Mouse (Mus musculus): Measurements from ENCODE around the gene Ccdc126.
"Not testable (repeated sequence)": the region's sequence is repeated elsewhere in the genome, so short reads cannot be mapped to it uniquely, and the experiment has no call there.

Ccdc126 gene

DNA sequence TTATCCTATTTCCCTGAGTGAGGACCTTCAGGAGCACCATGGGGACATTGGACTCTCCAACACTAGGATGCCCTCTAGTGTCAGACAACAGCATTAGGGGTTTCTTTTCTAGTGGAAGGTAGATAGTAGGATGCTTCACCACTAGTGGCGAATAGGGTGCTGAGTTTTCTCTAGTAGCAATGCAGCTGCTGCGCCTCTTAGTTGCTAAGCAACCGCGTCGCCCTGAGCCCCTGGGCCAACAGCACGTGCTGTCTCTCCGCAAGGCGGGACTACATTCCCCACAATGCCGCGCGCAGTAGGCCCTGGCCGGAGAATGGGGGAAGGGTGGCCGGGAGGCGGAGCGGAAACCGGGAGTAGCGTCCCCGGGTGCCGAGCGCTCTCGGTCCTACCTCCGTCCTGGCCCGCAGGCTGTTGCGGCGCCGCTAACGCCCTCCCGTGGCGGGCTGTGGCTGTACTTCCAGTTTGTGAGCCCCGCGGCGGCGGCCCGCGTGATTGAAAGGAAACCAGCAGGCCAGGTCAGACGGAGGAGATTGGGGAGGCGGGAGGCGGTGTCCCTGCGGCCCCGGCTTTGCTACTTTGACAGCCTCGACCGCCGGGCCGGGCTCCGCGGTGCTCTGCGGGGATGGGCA is at the start of gene Ccdc126:
Gene Ccdc126 (plus strand): TSS at position 309 of the 629 bp plus-strand sequence.
- DNase-seq (ENCODE audit: extremely low spot score, low spot score) = peak; percentile 98

DNA sequence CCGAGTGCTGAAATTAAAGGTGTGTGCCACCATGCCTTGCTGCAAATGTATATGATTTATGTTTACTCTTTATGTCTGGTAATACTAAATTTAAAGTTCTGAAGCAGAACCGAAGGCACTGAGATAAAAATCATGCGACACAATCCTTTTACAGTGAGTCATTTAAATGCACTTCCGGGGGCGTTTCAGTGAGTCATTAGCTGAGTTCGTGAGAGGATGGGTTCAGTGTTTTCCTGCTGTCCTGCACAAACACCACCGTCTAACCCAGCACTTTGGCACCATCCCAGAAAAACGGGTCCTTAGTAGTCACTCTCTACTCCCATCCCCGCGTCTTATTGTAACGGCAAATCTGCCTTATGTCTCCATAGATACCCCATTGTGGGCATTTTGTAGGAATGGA is 49.2 kb upstream of the Ccdc126 start:
- DNase-seq (ENCODE audit: extremely low spot score, low spot score) = no peak

DNA sequence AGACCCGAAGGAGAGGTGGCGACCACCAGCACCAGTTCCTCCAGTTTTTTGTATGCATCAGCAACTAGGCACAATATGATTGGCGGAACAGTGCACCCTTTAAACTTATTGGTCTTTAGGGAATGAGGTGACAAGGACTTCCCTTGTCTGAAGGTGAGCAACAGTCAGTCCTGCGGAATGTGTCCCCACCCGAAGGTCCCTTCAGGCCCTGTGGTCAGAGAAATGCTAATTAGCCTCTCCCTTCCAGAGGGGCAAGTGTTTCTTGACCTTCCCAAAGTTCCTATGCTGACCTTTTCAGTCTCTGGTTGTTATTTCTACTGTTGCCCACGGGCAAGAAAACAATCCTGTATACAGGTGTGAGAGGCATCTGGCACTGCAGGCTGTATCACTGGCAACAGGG is 47.3 kb upstream of the Ccdc126 start:
- DNase-seq (ENCODE audit: extremely low spot score, low spot score) = no peak

DNA sequence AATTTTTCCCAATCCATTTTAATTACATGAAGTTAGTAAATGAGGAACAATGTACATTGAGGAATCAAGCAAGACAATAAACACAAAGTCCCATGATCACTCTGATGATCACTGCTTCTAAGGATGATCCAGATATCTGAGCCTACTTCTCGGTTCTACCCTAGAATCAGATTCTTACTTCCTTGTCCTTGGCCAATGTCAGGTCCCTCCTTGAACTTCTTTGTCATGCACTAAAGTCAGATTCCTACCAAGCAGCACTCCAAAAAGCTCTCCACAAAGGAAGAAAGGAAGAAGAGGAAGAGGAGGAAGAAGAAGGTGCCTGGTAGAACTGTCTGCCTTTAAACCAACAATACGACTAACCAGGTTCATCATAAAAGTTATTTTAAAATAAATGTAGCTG is 46.2 kb upstream of the Ccdc126 start:
- DNase-seq (ENCODE audit: extremely low spot score, low spot score) = no peak

DNA sequence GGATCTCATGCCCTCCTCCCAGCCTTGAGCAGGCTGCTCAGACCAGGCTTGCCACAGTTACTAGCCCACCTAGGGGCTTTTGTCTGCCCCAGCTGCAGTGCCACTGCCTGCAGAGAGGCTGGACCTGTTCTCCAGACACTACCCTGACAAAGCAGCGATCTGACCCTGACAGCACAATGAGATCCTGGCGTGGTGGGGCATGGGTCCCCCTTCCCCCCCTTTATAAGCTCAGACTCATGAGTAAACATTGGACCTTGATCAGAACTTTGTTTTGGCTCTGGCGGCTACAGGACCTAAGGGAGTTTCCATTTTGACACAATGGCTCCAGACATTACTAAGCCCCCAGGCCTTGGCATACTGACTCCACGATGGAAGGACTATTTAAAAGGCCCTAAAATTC is 45.1 kb upstream of the Ccdc126 start:
- no peak for DNase-seq (ENCODE audit: extremely low spot score, low spot score)

DNA sequence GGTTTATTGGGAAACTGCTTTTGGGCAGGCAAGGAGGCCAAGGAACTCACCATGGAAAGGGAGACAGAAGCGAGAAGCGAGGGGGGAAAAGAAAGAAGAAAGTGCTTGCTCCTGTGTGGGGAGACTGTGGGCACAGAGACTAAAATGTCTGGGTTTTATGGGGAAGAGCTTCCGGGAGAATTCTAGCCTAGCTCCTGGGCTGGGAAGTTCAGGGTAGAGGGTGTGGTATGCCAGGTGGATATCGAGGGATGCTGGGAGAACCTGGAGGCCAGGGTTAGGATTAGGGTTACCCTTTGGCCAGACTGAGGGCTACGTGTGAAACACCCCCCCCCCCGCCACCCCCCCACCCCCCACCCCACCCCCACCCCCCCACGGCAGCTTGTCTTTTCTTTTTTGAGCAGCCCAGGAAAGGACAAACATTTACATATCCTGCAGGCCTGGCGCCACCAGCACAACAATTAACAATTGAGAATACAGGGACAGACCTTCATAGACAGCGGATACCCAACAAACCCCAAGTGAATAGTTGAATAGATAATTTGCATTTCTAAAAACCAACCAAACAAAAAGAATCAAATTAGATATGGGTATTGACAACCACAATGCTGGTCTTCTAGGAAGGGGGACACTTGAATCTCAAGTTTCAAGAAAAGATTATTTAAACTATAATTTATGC is 44.5 kb upstream of the Ccdc126 start:
- DNase-seq (ENCODE audit: extremely low spot score, low spot score) = no peak

DNA sequence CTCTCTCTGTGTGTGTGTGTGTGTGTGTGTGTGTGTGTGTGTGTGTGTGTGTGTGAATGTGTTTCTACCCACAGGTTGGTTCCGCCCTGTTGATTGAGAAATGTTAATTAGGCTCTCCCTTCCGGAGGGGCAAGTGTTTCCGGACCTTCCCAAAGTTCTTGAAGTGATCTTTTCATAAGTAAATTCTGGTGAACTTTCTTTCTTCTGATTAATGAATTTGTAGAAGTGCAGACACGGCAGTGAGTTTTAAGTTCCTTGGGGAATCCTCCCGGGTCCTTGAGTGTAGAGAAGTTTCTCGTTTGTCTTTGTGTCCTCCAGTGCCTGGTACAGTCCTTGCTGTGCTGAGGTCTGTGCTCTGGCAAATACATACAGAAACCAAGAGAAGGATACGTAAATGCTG is 43.8 kb upstream of the Ccdc126 start:
- no peak for DNase-seq (ENCODE audit: extremely low spot score, low spot score)

DNA sequence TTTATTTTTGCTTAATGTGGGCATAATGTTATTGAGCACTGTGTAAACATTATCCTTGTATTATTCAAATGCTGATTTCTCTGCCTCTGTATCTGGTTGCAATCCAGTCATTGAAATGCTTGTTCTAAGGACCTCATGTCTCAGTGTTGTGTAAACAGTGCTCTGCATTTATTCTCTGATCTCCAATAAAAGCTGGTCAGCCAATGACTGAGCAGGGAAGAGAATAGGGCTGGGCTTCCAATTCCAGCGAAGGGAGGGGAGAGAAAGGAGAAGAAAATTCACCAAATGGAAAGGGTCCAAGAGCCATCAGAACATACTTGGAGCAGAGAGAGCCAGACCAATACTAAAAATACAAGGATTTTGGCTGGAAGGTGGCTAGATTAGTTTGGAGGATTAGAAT is 38.1 kb upstream of the Ccdc126 start:
- no peak for DNase-seq (ENCODE audit: extremely low spot score, low spot score)

DNA sequence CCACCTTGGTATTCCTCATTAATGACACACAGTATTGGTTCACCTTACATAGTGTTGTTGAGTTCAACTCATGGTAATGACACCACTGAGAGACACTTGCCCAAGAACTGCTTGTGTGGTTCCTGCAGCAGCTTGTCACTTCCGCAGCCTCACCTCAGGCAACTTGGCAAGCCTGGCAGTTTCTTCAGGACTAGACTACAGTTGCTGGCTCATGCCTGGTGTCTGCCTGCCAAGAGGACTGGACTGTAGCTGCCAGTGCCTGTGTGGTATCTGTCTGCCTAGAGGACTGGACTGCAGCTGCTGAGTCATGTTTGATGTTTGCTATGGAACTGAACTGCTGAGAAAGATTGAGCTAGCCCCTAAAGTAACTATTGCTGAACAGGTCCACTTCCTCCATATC is 37.0 kb upstream of the Ccdc126 start:
- DNase-seq (ENCODE audit: extremely low spot score, low spot score) = no peak

DNA sequence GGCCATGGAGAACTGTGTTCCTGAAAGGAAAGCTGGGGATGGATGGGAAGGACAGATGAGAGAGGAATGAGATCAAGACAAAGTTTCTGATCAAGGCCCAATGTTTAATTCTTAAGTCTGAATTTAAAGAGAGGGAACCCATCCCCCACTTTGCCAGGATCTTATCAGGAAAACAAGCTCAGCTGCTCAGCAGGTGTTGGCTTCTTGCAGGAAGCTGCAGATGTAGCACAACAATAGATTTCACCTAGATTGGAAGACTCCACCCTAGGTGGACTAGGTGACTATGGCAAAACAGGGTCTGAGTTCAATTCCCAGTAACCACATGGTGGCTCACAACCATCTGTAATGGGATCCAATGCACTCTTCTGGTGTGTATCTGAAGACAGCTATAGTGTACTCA is 20.8 kb upstream of the Ccdc126 start:
- DNase-seq (ENCODE audit: extremely low spot score, low spot score) = no peak

DNA sequence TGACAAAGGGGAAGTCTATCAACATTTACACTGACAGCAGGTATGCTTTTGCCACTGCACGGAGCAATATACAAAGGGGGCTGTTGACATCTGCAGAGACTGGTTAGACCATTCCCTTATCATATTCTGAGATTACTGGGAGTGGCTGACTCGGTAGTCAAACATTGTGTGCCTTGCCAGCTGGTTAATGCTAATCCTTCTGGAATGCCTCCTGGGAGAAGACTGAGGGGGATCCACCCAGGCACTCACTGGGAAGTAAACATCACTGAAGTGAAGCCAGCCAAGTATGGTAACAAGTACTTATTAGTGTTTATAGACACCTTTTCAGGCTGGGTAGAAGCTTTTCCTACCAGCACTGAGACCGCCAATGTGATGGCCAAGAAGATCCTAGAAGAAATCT is 4.3 kb upstream of the Ccdc126 start:
- DNase-seq (ENCODE audit: extremely low spot score, low spot score) = not testable (repeated sequence)

DNA sequence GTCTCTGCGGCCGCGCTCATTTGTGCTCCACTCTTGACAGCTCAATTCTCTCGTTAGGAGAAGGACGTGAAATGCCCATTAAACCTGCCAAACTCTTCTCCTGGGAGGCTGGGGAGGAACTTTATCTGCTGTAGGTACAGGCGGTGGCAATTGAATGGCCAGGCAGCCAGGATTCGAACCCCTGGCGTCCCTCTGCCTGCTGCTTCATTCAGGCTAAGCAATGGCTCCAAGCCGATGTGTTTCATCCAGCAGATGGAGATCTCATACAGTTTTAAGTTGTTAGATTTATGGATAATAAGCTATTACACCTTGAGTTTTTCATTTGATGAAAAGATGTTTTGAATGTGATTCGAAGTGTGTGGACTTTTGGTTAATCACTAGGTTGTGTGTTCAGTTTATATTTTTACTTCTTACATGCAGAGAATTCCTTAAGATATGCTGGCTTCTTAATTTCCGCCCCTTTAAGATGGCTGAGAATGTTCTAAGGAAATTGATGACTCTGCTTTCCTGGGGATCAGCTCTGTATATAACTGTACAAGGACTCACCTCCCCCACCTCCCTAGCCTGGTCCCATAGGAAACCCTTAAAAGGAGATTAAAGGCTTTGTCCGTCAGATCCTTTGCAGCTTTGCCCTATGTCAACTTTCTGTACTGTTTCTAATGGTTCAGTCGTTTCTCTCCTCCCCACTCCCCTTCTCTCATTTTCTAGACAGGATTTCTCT is 681 bp downstream of the Ccdc126 start:
- DNase-seq (ENCODE audit: extremely low spot score, low spot score) = no peak

DNA sequence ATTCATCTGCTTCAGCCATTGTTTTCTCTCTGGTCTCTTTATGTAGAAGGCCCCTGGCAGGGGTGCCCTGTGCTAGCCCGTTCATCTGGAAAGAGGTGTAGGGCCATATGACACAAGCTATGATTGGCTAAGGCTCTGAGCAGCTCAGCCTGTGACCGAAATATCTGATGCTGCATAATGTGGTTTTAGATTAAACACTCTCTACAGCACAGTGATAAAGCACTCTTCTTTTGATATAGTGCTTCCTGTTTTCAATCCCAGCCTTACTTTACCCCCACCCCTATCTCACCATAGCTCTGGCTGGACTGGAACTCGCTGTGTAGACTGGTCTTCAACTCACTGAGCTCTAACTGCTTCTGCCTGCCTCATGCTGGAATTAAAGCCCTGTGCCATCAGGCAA is 2.3 kb downstream of the Ccdc126 start:
- no peak for DNase-seq (ENCODE audit: extremely low spot score, low spot score)

DNA sequence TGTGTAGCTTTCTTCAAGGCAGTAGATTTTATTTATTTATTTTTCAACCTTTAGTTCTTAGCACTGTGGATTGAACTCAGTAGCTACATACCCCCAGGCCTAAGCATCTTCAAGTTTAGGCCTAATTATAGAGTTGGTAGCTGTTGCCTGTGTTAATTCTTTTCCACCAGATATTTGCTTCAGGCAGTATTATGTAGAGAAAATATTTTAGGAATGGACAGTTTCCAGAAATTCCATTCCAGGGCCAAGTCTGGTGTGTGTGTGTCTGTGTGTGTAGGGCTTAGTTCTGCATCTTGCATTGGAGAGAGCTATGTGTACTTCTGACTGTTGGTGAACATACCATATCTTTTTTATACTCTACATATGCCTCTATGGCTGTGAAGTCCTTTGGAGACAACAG is 3.0 kb downstream of the Ccdc126 start:
- DNase-seq (ENCODE audit: extremely low spot score, low spot score) = no peak

DNA sequence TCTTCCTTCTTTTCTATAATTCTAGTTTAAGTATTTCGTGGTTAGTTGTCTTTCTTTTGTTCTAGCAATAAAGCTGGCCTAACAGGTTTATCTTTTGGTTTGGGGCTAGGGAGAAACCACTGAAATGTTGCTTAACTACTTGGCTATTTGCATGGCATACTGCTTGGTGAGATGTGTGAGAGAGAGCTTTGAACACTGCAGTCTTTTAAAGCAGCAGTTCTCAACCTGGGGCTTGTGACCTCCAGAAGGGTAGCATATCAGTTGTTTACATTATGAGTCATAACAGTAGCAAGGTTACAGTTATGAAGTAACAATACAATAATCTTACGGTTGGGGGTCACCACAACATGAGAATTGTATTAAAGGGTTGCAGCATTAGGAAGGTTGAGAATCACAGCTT is 3.9 kb downstream of the Ccdc126 start:
- no peak for DNase-seq (ENCODE audit: extremely low spot score, low spot score)

DNA sequence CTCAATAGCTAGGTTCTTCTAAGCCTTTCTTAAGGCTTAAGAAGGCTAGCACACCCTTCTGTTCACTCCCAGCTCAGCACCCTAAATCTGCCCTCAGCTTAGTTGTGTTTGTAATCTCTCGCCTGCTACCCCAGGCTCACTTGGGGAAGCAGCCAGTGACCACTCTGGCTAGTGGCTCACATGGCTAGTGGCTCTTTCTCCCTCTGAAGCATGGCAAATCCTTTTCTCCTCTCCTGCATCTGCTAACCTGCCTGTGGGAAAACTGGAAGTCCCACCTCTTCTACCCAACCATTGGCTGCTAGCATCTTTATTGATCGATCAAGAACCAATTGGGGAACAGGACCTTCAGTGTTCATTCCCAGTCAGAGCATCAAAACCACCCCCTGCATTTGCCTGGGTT is 5.5 kb downstream of the Ccdc126 start:
- DNase-seq (ENCODE audit: extremely low spot score, low spot score) = no peak

DNA sequence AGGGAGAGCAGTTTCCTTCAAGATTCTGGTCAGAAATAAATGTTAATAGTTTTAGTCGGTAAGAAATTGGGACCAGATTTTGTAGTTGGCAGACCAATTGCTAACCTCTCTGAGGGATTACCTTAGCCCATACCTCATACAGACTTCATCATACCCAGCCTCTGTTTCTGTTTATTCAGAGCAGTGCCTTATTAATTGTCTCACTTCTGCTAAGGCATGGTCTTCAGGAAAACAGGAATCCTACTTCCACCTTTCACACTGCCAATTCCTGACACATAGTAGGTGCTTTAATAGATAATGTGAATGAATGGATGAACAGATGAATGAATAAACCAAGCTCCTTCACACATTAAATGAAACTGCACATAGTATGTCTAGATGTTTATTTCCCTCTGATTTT is 6.2 kb downstream of the Ccdc126 start:
- no peak for DNase-seq (ENCODE audit: extremely low spot score, low spot score)

DNA sequence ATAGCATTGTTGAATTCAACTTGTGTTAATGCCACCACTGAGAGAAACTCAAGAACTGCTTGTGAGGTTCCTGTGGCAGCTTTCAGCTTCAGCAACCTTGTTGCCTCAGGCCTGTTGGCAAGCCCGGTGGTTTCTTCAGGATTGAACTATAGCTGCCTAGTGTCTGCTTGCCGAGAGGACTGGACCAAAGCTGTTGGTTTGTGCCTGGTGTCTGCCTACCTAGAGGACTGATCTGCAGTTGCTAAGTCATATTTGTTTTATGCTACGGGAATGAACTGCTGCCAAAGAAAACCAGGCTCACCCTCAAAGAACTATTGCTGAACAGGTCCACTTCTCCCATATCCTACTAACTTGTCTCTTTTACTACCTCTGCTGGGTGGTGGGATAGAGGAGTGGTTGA is 7.8 kb downstream of the Ccdc126 start:
- DNase-seq (ENCODE audit: extremely low spot score, low spot score) = no peak

DNA sequence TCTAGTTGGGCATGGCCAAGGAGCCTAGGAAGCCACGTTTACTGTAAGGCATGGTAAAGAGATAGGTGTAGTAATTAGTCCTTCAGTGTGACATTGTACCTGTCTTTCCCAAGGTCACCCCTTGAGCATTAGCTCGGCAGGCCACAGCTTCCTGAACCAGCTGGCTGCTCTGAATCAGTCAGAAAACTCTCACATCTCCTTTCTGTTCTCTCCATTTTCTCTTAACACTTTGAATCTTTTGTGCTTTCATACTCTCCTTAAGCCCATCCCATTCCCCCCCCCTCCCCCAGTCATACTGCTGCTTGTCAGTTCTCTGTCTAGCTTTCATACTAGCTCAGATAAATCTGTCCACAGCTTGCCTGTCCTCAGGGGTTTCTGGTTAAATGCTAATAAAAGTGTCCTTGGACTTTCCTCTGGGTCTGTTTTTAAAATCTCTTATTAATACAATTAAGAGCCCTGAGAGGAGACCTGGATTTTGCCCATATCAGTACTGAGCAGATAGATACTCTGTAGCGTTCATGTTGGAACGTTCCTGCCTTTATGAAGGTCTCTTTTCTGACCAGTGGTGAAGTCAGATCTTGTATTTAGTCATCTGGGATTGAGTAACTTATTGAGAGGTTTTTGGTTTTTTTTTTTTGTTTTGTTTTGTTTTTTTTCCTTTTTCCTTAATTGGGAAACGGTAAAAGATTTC is 12.4 kb downstream of the Ccdc126 start:
- DNase-seq (ENCODE audit: extremely low spot score, low spot score) = no peak

DNA sequence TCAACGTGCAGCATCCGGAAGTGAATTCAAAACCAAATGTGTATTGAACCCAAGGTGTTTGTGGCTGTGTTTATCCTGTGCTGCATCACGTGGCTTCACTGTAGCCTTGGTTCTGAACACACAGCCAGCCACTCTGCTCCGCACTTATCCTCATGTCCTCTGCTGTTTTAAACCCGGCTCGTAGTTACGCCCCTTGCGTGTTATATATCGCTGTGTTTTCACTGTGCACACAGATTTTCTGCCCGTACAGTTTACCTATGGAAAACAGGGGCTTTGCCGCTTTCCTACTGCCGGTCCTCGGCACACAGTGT is 12.9 kb downstream of the Ccdc126 start:
- DNase-seq (ENCODE audit: extremely low spot score, low spot score) = no peak

DNA sequence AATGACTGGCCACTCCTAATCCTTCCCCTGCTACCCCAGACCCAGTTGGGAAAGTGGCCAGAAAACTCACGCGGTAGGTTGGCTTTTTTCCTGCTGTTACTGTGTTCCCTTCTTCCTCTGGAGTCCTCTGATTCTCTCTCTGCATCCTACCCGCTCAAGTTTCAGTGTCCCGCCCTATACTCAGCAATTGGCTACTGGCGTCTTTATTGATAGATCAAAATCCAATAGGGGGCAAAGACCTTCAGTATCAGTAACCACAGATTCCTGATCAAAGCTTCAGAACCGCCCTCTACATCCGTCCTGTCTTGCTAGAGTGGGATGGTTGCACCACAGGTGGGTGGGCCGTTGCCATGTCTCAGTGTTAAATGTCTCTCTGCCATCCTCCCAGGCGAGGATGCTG is 19.5 kb downstream of the Ccdc126 start:
- DNase-seq (ENCODE audit: extremely low spot score, low spot score) = peak; percentile 19

DNA sequence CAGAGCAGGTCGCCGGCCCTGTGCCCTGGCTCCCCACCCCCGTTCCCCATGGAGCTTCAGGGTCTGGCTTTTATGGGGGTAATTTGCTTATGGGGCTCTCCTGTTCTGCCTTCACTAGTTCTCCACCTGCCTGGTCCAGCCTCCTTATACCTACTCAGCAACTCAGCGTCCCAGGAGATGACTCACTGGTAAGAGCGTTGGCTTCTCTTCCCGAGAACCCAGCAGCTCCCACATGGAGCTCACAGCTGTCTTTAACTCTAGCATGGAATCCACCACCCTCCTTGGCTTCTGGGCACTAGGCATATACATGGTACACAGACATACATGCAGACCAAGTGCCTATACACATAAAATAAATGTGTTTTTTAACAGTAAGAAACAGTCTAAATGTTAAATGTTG is 20.1 kb downstream of the Ccdc126 start:
- no peak for DNase-seq (ENCODE audit: extremely low spot score, low spot score)

All from neural tube, embryonic 10.5 days (tissue).